Mouse (Mus musculus) forebrain, postnatal 0 days (tissue): ENCODE data around the gene Adarb1. TPM values are rescaled to one million over a fixed set of nuclear protein-coding genes. Genes with fewer than 3 reads are reported as not detected.

Experiments used
- ATAC-seq: fragments of 200-750 bp; cut with Nextera tagmentation; 2 replicates; pipeline ENCODE4 v1.8.0; 2017; ENCODE audit warnings: mild to moderate bottlenecking, moderate library complexity
- DNase-seq: peaks from one replicate; pipeline ENCODE4 v3.0.0-alpha.2; 2015
- H3K27ac ChIP-seq: fragments of 300-500 bp; sonication (generic); 2 replicates; pipeline ENCODE4 v1.5.1; 2014; ENCODE audit warnings: low read depth, mild to moderate bottlenecking, antibody characterized with exemption, low read length, moderate library complexity, mixed read lengths
- H3K27me3 ChIP-seq: fragments of 300-500 bp; sonication (generic); 2 replicates; pipeline ENCODE4 v1.6.1; 2014; ENCODE audit warnings: mild to moderate bottlenecking, low read length, mixed read lengths; ENCODE audit not compliant: insufficient read depth
- H3K36me3 ChIP-seq: fragments of 300-500 bp; sonication (generic); 2 replicates; pipeline ENCODE4 v1.6.1; 2014; ENCODE audit warnings: mild to moderate bottlenecking, moderate library complexity; ENCODE audit not compliant: insufficient read depth
- H3K4me1 ChIP-seq: fragments of 300-500 bp; sonication (generic); 2 replicates; pipeline ENCODE4 v1.6.1; 2014; ENCODE audit warnings: antibody characterized with exemption; ENCODE audit not compliant: insufficient read depth
- H3K4me2 ChIP-seq: fragments of 300-500 bp; sonication (generic); 2 replicates; pipeline ENCODE4 v1.6.1; 2014; ENCODE audit warnings: low read depth, mild to moderate bottlenecking, moderate library complexity
- H3K4me3 ChIP-seq: fragments of 300-500 bp; sonication (generic); 2 replicates; pipeline ENCODE4 v1.5.1; 2014; ENCODE audit warnings: low read depth, low read length, mixed read lengths
- H3K9ac ChIP-seq: fragments of 300-500 bp; sonication (generic); 2 replicates; pipeline ENCODE4 v1.6.1; 2014; ENCODE audit warnings: mild to moderate bottlenecking
- H3K9me3 ChIP-seq: fragments of 300-500 bp; sonication (generic); 2 replicates; pipeline ENCODE4 v1.6.1; 2016; ENCODE audit warnings: low read length
- CTCF ChIP-seq: sonication (generic); IDR thresholded peaks from 2 replicates; pipeline ENCODE4 v1.5.1; 2016; ENCODE audit warnings: antibody characterized with exemption, control low read depth, low read depth
- WGBS: fragments of 180-500 bp; shearing (Covaris S2); extraction: QIAGEN DNeasy Blood & Tissue Kit; methylation state at CpG from one replicate; pipeline ENCODE4 v1.1.7; 2014; 5-methylcytosine and 5-hydroxymethylcytosine counted together
- polyA plus RNA-seq: library from polyadenylated mRNA; unstranded; fragments of >200 nt; fragmentation: Nextera tagmentation; extraction: Ambion mirVana; gene quantifications from 2 replicates; pipeline ENCODE4 v1.2.1, GENCODE M21; 2015
- total RNA-seq: library from RNA; depleted of rRNA; stranded (reverse); fragments of >200 nt; gene quantifications from 2 replicates; pipeline ENCODE4 v1.2.3, GENCODE M21; 2014

Adarb1 gene
- total and polyA plus RNA-seq, 2 experiments from 2014 or later = 12.5 to 40.2 TPM

DNA sequence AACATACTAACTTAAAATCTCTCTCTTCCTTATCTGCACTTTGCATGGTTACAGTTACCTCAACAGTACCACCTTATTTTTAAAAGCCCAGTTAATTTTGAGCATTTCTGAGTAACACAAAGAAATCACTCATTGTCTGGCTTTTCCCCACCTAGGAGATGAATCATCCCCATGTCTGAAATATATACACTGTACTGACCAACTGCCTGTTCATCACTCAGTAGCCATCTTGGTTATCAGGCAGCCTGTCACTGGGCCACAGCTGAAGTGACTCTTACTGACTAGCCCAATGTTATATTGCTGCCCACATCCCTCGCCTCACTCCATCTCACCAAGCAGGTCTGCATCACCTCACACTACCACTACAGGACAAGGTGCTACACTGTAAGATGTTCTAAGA is 30.5 kb downstream of the Adarb1 start:
- Histone ChIP-seq H3K4me1 (no peaks in the 10 kb centered on the region), H3K4me3 (no peak overlapping the region), H3K27ac (no peak overlapping the region), H3K9ac (no peak overlapping the region), H3K4me2 (no peak overlapping the region), H3K36me3 (no peaks in the 10 kb centered on the region), H3K9me3 (no peaks in the 10 kb centered on the region), H3K27me3 (no peaks in the 10 kb centered on the region)
- 92% methylated on average over 1 of the region's 1 CpGs for WGBS
- no peak for TF ChIP-seq CTCF
- no peak for ATAC-seq
- no peak for DNase-seq

DNA sequence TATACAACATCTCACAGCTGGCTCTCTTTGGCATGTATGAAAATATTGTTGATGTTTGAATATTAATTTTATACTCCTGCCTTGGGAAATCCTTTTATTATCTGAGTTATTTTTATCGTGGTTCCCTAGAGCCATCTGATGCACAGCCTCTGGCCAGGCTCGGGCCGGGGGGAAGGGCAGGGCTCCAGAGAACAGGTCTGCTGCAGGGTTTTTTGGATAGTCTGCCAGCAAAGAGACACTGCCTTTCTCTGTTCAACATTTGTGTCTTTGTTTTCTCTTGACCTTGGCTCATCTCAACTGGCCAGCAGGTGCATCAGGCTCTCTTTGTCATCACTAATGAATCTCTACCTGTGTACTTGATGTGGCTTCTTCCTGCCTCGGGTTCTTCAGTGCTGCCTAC is 32.3 kb downstream of the Adarb1 start:
- WGBS = 81% methylated on average over 4 of the region's 4 CpGs
- no peak for TF ChIP-seq CTCF

DNA sequence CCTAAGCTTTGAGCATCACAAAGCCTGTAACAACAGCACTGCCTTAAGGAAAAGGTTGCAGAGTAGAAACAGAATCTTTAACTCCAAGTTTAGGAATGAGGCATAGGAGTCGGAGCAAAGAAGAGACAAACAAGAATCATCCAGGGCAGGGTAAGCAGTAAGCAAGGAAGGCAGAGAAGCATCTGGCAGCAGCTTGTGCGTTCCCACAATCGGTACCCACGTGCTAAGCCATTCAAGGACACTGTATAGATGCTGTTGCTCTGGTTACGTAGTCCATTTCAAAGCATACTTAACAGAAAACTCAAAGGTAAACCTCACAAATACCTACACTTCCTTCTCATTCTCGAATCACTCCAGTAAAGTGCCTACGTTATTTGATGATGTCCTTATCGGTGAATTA is 35.0 kb downstream of the Adarb1 start:
- no peaks in the 10 kb centered on the region for H3K36me3 ChIP-seq
- DNase-seq (peak; percentile 39), ATAC-seq (peak; percentile 81)
- H3K27ac ChIP-seq = no peak overlapping the region
- no peaks in the 10 kb centered on the region for H3K4me1 ChIP-seq
- H3K4me3 ChIP-seq = no peak overlapping the region
- no peaks in the 10 kb centered on the region for H3K27me3 ChIP-seq
- H3K9ac ChIP-seq = no peak overlapping the region
- WGBS = 48% methylated on average over 8 of the region's 8 CpGs
- H3K9me3 ChIP-seq = no peaks in the 10 kb centered on the region
- TF ChIP-seq CTCF = no peak
- 0 out of 2 replicates have a peak overlapping the region, but pooled peaks have one; percentile 2 for H3K4me2 ChIP-seq

More for the DNA sequence above, 32.3 kb downstream of the Adarb1 start:
- DNase-seq (no peak), ATAC-seq (no peak)
- H3K4me2 ChIP-seq = no peak overlapping the region
- H3K4me1 ChIP-seq = no peaks in the 10 kb centered on the region
- no peaks in the 10 kb centered on the region for H3K36me3 ChIP-seq
- H3K27ac ChIP-seq = no peak overlapping the region
- no peaks in the 10 kb centered on the region for H3K9me3 ChIP-seq
- H3K4me3 ChIP-seq = no peak overlapping the region
- no peak overlapping the region for H3K9ac ChIP-seq
- H3K27me3 ChIP-seq = no peaks in the 10 kb centered on the region

- no peak overlapping the region for H3K9ac ChIP-seq
Measured at GRCm38 (mm10) chr10:77381191-77381590, 36.9 kb downstream of the Adarb1 start.

DNA sequence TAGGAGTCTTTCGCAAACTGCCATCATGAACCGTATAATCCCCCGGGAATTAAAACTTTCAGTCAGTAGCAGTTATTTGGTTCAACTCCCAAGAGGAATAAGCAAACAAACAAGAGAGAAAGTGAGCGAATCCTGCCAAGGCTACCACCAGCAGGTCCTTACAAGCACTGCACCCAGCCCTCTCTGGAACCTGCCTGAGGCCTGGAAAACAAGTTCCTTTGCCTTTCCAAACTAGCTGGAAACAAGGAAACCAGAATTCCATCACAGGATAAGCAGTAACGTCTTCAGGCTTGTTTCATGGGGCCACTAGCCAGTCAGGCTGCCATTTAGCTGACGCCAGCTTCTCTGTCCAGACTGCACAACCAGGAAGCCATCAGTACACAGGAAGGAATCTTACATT is 37.4 kb downstream of the Adarb1 start:
- no peak for DNase-seq
- ATAC-seq = no peak
- Histone ChIP-seq H3K36me3 (no peaks in the 10 kb centered on the region), H3K9me3 (no peaks in the 10 kb centered on the region), H3K4me1 (no peaks in the 10 kb centered on the region), H3K27me3 (no peaks in the 10 kb centered on the region), H3K4me3 (no peak overlapping the region), H3K27ac (no peak overlapping the region), H3K4me2 (no peak overlapping the region), H3K9ac (no peak overlapping the region)
- TF ChIP-seq CTCF = 0 out of 2 replicates have a peak, but pooled peaks have one; percentile 18
- 69% methylated on average over 6 of the region's 6 CpGs for WGBS

More at GRCm38 (mm10) chr10:77381191-77381590, 36.9 kb downstream of the Adarb1 start:
- H3K36me3 ChIP-seq = no peaks in the 10 kb centered on the region
- TF ChIP-seq CTCF = no peak
- no peak for DNase-seq
- H3K4me3 ChIP-seq = no peak overlapping the region
- 29% methylated on average over 2 of the region's 2 CpGs for WGBS
- H3K9me3 ChIP-seq = no peaks in the 10 kb centered on the region
- no peak overlapping the region for H3K4me2 ChIP-seq
- H3K4me1 ChIP-seq = no peaks in the 10 kb centered on the region
- no peaks in the 10 kb centered on the region for H3K27me3 ChIP-seq
- no peak for ATAC-seq
- no peak overlapping the region for H3K27ac ChIP-seq

GRCm38 (mm10) chr10:77379199-77379598 is 38.9 kb downstream of the Adarb1 start:
- no peak for ATAC-seq
- Histone ChIP-seq H3K9me3 (no peaks in the 10 kb centered on the region), H3K27me3 (no peaks in the 10 kb centered on the region), H3K9ac (no peak overlapping the region), H3K4me3 (no peak overlapping the region), H3K4me1 (no peaks in the 10 kb centered on the region), H3K4me2 (no peak overlapping the region), H3K27ac (no peak overlapping the region), H3K36me3 (no peaks in the 10 kb centered on the region)
- no peak for DNase-seq
- no peak for TF ChIP-seq CTCF
- WGBS = 97% methylated on average over 4 of the region's 4 CpGs

DNA sequence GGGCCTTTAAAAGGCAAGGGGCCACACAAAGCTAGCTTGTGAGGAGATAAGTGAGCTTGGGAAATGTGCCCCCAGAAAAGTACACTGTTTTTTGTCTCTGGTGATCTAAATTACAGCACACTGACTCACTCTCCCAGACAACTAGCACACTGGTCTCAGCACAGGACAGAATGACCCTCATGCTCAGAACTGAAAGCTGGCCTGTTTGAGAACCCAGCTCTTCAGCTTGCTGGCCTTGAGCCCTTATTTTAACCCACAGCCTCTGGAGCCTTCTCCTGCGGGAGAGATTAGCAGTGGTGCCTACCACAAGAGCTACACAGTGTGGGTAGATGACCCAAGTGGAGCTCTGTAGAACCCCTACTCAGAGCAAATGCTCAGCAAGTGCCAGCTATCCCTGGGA is 42.0 kb downstream of the Adarb1 start:
- H3K4me2 ChIP-seq = no peak overlapping the region
- 92% methylated on average over 1 of the region's 1 CpGs for WGBS
- no peaks in the 10 kb centered on the region for H3K4me1 ChIP-seq
- H3K9ac ChIP-seq = no peak overlapping the region
- H3K27me3 ChIP-seq = no peaks in the 10 kb centered on the region
- H3K27ac ChIP-seq = no peak overlapping the region
- TF ChIP-seq CTCF = no peak
- H3K36me3 ChIP-seq = no peaks in the 10 kb centered on the region
- DNase-seq = no peak
- H3K4me3 ChIP-seq = no peak overlapping the region
- no peak for ATAC-seq
- H3K9me3 ChIP-seq = no peaks in the 10 kb centered on the region
